Mouse (Mus musculus) liver, embryonic 14.5 days (tissue): Measurements from ENCODE around the gene Duox1.

Experiments
- CTCF ChIP-seq: IDR thresholded peaks from 2 replicates; pipeline ENCODE4 v1.5.1; 2016; ENCODE audit warnings: antibody characterized with exemption, low read depth, control low read depth
- EP300 ChIP-seq: IDR thresholded peaks from 2 replicates; pipeline ENCODE4 v1.6.1; 2016; ENCODE audit warnings: antibody characterized with exemption, low read depth

GRCm38 (mm10) chr2:122300656-122301020, 14.8 kb upstream of the Duox1 start:
- TF ChIP-seq CTCF, result no peak
- no peak for TF ChIP-seq EP300
